Mouse (Mus musculus) embryonic facial prominence, embryonic 14.5 days (tissue): ENCODE measurements around the gene Hist1h2ah. TPM values are rescaled to one million over a fixed set of nuclear protein-coding genes. Genes with fewer than 3 reads are reported as not detected.

Source experiments
- ATAC-seq: fragments of 200-750 bp; cut with Nextera tagmentation; 2 replicates; pipeline ENCODE4 v1.8.0; 2017; ENCODE audit warnings: low read depth, moderate number of reproducible peaks, moderate TSS enrichment
- DNase-seq: peaks from one replicate; pipeline ENCODE4 v3.0.0-alpha.2; 2015; ENCODE audit warnings: low spot score
- H3K27ac ChIP-seq: fragments of 300-500 bp; sonication (generic); replicated peaks from 2 replicates; pipeline ENCODE4 v1.5.1; 2014; ENCODE audit warnings: low read depth, mild to moderate bottlenecking, low read length, moderate library complexity
- H3K27me3 ChIP-seq: fragments of 300-500 bp; sonication (generic); replicated peaks from 2 replicates; pipeline ENCODE4 v1.6.1; 2014; ENCODE audit warnings: low read length; ENCODE audit not compliant: control insufficient read depth, insufficient read depth
- H3K36me3 ChIP-seq: fragments of 300-500 bp; sonication (generic); 2 replicates; pipeline ENCODE4 v1.6.1; 2014; ENCODE audit warnings: low read length, mixed read lengths; ENCODE audit not compliant: control insufficient read depth, insufficient read depth
- H3K4me1 ChIP-seq: fragments of 300-500 bp; sonication (generic); 2 replicates; pipeline ENCODE4 v1.6.1; 2014; ENCODE audit warnings: antibody characterized with exemption, low read length; ENCODE audit not compliant: control insufficient read depth, insufficient read depth
- H3K4me2 ChIP-seq: fragments of 300-500 bp; sonication (generic); 2 replicates; pipeline ENCODE4 v1.6.1; 2014; ENCODE audit warnings: low read depth, mild to moderate bottlenecking, low read length, moderate library complexity, mixed read lengths
- H3K4me3 ChIP-seq: fragments of 300-500 bp; sonication (generic); 2 replicates; pipeline ENCODE4 v1.5.1; 2014; ENCODE audit warnings: low read depth, mild to moderate bottlenecking, low read length
- H3K9ac ChIP-seq: fragments of 300-500 bp; sonication (generic); 2 replicates; pipeline ENCODE4 v1.6.1; 2014; ENCODE audit warnings: low read depth, mild to moderate bottlenecking, low read length, moderate library complexity, mixed read lengths
- H3K9me3 ChIP-seq: fragments of 300-500 bp; sonication (generic); 2 replicates; pipeline ENCODE4 v1.6.1; 2016; ENCODE audit warnings: low read length; ENCODE audit not compliant: control insufficient read depth
- WGBS: fragments of 180-500 bp; shearing (Covaris S2); extraction: QIAGEN DNeasy Blood & Tissue Kit; methylation state at CpG from one replicate; pipeline ENCODE4 v1.1.7; 2014; 5-methylcytosine and 5-hydroxymethylcytosine counted together
- microRNA-seq: library from miRNA; unstranded; fragments of <30 nt; microRNA quantifications from one replicate; pipeline ENCODE4, GENCODE M21; 2016; ENCODE audit warnings: borderline number of aligned reads
- polyA plus RNA-seq: library from polyadenylated mRNA; unstranded; fragments of >200 nt; fragmentation: Nextera tagmentation; extraction: Ambion mirVana; gene quantifications from 2 replicates; pipeline ENCODE4 v1.2.1, GENCODE M21; 2014

The Hist1h2ah gene
- polyA plus RNA-seq, 1 experiment from 2014 or later, result 13.1 TPM

- no peaks in the 10 kb centered on the region for H3K9me3 ChIP-seq
- peaks cover 85% of the 10 kb centered on the region for H3K27me3 ChIP-seq
- under 1% methylated on average over 13 of the region's 13 CpGs for WGBS
- H3K9ac ChIP-seq, result no peak overlapping the region
- DNase-seq, result no peak
- peak overlapping the region; percentile 38 for H3K4me3 ChIP-seq
- H3K4me2 ChIP-seq, result peak overlapping the region; percentile 56
- H3K27ac ChIP-seq, result no peak overlapping the region
- H3K4me1 ChIP-seq, result 0 out of 2 replicates have a peak, but pooled peaks cover 12% of the 10 kb centered on the region
- no peak for ATAC-seq
- no peaks in the 10 kb centered on the region for H3K36me3 ChIP-seq
Observed at GRCm38 (mm10) chr13:21996840-21997185, 38.6 kb downstream of the Hist1h2ah start.

GRCm38 (mm10) chr13:21996101-21996839 is 39.1 kb downstream of the Hist1h2ah start:
- peaks cover 3% of the 10 kb centered on the region; the same call in 1 of the 2 replicates for H3K9me3 ChIP-seq
- no peaks in the 10 kb centered on the region for H3K36me3 ChIP-seq
- no peak overlapping the region for H3K27ac ChIP-seq
- H3K4me1 ChIP-seq, result 0 out of 2 replicates have a peak, but pooled peaks cover 12% of the 10 kb centered on the region
- peak overlapping the region; percentile 56 for H3K4me2 ChIP-seq
- H3K4me3 ChIP-seq, result peak overlapping the region; percentile 38
- DNase-seq (no peak), ATAC-seq (no peak)
- WGBS, result 3% methylated on average over 12 of the region's 12 CpGs
- no peak overlapping the region for H3K9ac ChIP-seq
- H3K27me3 ChIP-seq, result peaks cover 85% of the 10 kb centered on the region

- WGBS, result 1% methylated on average over 18 of the region's 21 CpGs
- DNase-seq, result peak; percentile 45
- Histone ChIP-seq H3K36me3 (no peaks in the 10 kb centered on the region), H3K9ac (peak overlapping the region; percentile 37; the same call in 1 of the 2 replicates), H3K27me3 (peaks cover 76% of the 10 kb centered on the region), H3K4me3 (peak overlapping the region; percentile 38), H3K4me1 (0 out of 2 replicates have a peak, but pooled peaks cover 12% of the 10 kb centered on the region), H3K4me2 (peak overlapping the region; percentile 56), H3K9me3 (peaks cover 7% of the 10 kb centered on the region; the same call in 1 of the 2 replicates), H3K27ac (no peak overlapping the region)
- peak; percentile 57; the same call in 1 of the 2 replicates for ATAC-seq
Observed at GRCm38 (mm10) chr13:21995331-21995914, 39.9 kb downstream of the Hist1h2ah start.

- peak overlapping the region; percentile 38 for H3K4me3 ChIP-seq
- 5% methylated on average over 8 of the region's 8 CpGs for WGBS
- no peak for DNase-seq
- no peak overlapping the region for H3K27ac ChIP-seq
- peak overlapping the region; percentile 37; the same call in 1 of the 2 replicates for H3K9ac ChIP-seq
- ATAC-seq, result no peak
- peak overlapping the region; percentile 56 for H3K4me2 ChIP-seq
- 0 out of 2 replicates have a peak, but pooled peaks cover 12% of the 10 kb centered on the region for H3K4me1 ChIP-seq
- peaks cover 71% of the 10 kb centered on the region for H3K27me3 ChIP-seq
- no peaks in the 10 kb centered on the region for H3K36me3 ChIP-seq
- H3K9me3 ChIP-seq, result peaks cover 7% of the 10 kb centered on the region; the same call in 1 of the 2 replicates
Observed at GRCm38 (mm10) chr13:21994896-21995295, 40.5 kb downstream of the Hist1h2ah start.

GRCm38 (mm10) chr13:21993957-21994738 is 41.2 kb downstream of the Hist1h2ah start:
- 2% methylated on average over 22 of the region's 22 CpGs for WGBS
- no peak for ATAC-seq
- H3K4me1 ChIP-seq, result 0 out of 2 replicates have a peak, but pooled peaks cover 12% of the 10 kb centered on the region

GRCm38 (mm10) chr13:21992550-21992949 is 42.8 kb downstream of the Hist1h2ah start:
- WGBS, result 78% methylated on average over 5 of the region's 5 CpGs
- DNase-seq, result no peak
- H3K4me3 ChIP-seq, result no peak overlapping the region
- H3K9ac ChIP-seq, result no peak overlapping the region
- H3K4me2 ChIP-seq, result no peak overlapping the region
- H3K36me3 ChIP-seq, result no peaks in the 10 kb centered on the region
- peaks cover 7% of the 10 kb centered on the region; the same call in 1 of the 2 replicates for H3K9me3 ChIP-seq
- no peak for ATAC-seq
- H3K27ac ChIP-seq, result no peak overlapping the region
- 0 out of 2 replicates have a peak, but pooled peaks cover 12% of the 10 kb centered on the region for H3K4me1 ChIP-seq
- H3K27me3 ChIP-seq, result peaks cover 47% of the 10 kb centered on the region

More at GRCm38 (mm10) chr13:21993957-21994738, 41.2 kb downstream of the Hist1h2ah start:
- Histone ChIP-seq H3K27ac (no peak overlapping the region), H3K9ac (no peak overlapping the region), H3K27me3 (peaks cover 63% of the 10 kb centered on the region), H3K4me3 (0 out of 2 replicates have a peak overlapping the region, but pooled peaks have one; percentile 10), H3K36me3 (no peaks in the 10 kb centered on the region), H3K4me2 (peak overlapping the region; percentile 23; the same call in 1 of the 2 replicates), H3K9me3 (peaks cover 7% of the 10 kb centered on the region; the same call in 1 of the 2 replicates)
- DNase-seq, result peak; percentile 27

Small RNAs within 50 kb of the gene (microRNA-seq; reads per million reads assigned to microRNA genes)
- gene Gm26300, result not detected
- gene Gm44390, result not detected
- not detected for gene Gm44486

Other genes starting within 250 kb of the Hist1h2ah start
- gene Hist1h2an, start 248.3 kb downstream of the Hist1h2ah start, polyA plus RNA-seq, result 6.0 and 6.4 TPM in 2 replicates
- gene Hist1h2bp, start 248.1 kb downstream of the Hist1h2ah start, polyA plus RNA-seq, result 0.56 and 0.61 TPM in 2 replicates
- gene Hist1h2bq, start 225.4 kb downstream of the Hist1h2ah start, polyA plus RNA-seq, result 13.6 and 14.1 TPM in 2 replicates
- not detected in 2 replicates for gene Hist1h2ao, start 225.1 kb downstream of the Hist1h2ah start, polyA plus RNA-seq
- gene Hist1h4m, start 223.8 kb downstream of the Hist1h2ah start, polyA plus RNA-seq, result not detected in 2 replicates
- gene Hist1h4n, start 203.4 kb downstream of the Hist1h2ah start, polyA plus RNA-seq, result 14.1 and 16.4 TPM in 2 replicates
- 2,692 and 2,964 TPM in 2 replicates for gene Hist1h2ap, start 202.1 kb downstream of the Hist1h2ah start, polyA plus RNA-seq
- gene Hist1h2br, start 201.8 kb downstream of the Hist1h2ah start, polyA plus RNA-seq, result 13.5 and 14.4 TPM in 2 replicates
- gene Zfp184, start 90.5 kb downstream of the Hist1h2ah start, polyA plus RNA-seq, result 7.6 and 8.9 TPM in 2 replicates
- 0.11 and 0.13 TPM in 2 replicates for gene Pom121l2, start 54.4 kb downstream of the Hist1h2ah start, polyA plus RNA-seq
- gene Prss16, start 25.8 kb downstream of the Hist1h2ah start, polyA plus RNA-seq, result 0.70 and 0.83 TPM in 2 replicates
- 3.9 and 6.6 TPM in 2 replicates for gene Hist1h2bk, start 302 bp upstream of the Hist1h2ah start, polyA plus RNA-seq
- gene Hist1h4i, start 5.8 kb upstream of the Hist1h2ah start, polyA plus RNA-seq, result 11.8 and 13.3 TPM in 2 replicates
- 24.9 and 28.8 TPM in 2 replicates for gene Hist1h2ag, start 7.4 kb upstream of the Hist1h2ah start, polyA plus RNA-seq
- gene Hist1h2bj, start 7.6 kb upstream of the Hist1h2ah start, polyA plus RNA-seq, result 3.4 and 7.4 TPM in 2 replicates
- gene Vmn1r188, start 48.9 kb upstream of the Hist1h2ah start, polyA plus RNA-seq, result not detected in 2 replicates
- gene Vmn1r189, start 70.3 kb upstream of the Hist1h2ah start, polyA plus RNA-seq, result 0.10 TPM in 1 of 2 replicates, not detected in the other
- not detected in 2 replicates for gene Vmn1r191, start 148.4 kb upstream of the Hist1h2ah start, polyA plus RNA-seq
- gene Vmn1r192, start 155.6 kb upstream of the Hist1h2ah start, polyA plus RNA-seq, result not detected in 2 replicates
- gene Vmn1r193, start 187.6 kb upstream of the Hist1h2ah start, polyA plus RNA-seq, result not detected in 2 replicates
- gene Vmn1r194, start 208.6 kb upstream of the Hist1h2ah start, polyA plus RNA-seq, result not detected in 2 replicates
- gene Vmn1r195, start 235.0 kb upstream of the Hist1h2ah start, polyA plus RNA-seq, result not detected in 2 replicates